Mouse (Mus musculus) thymus, postnatal 25 days (tissue): ENCODE results near the gene Nrl.

Experiments used
- DNase-seq: peaks from one replicate; pipeline ENCODE4 v3.0.0; 2022

The Nrl gene

DNA sequence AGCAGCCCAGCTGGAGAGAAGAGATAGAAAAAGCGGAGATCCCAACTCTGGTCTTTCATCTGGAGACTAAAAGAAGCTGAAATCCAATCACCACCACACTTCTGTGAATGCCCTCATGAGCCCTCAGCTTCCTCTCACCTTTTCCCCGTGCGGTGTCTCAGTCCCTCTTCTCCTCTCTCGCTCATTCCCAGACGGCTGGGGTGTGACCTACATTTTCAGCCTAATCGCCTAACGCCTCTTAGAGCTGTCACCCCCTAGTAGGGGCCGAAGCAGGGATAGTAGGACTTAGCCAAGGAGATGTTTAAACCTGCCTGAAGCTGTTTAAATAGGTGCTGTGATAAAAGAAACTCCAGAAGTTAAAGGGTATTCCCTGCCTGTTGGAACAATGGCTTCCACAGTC is at the start of gene Nrl:
TSS of gene Nrl (minus strand) at position 197 of the 400 bp plus-strand sequence.
- no peak for DNase-seq

DNA sequence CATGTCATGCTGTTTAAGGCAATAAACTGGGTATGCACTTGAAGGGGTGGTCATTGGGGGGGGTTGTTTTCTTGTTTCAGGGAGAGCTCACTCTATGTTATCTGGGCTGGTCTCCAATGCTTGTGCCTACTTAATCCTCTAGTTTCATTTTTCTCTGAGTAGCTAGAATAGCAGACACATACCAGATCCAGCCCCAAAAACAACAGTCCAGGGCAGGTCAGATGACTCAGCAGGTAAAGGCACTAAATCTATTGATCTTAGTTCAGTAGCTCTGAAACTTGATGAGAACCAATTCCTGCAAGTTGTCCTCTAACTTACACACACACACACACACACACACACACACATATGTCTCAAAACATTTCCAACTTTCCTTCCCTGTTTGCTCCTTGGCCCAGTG is 47.0 kb upstream of the Nrl start:
- no peak for DNase-seq

DNA sequence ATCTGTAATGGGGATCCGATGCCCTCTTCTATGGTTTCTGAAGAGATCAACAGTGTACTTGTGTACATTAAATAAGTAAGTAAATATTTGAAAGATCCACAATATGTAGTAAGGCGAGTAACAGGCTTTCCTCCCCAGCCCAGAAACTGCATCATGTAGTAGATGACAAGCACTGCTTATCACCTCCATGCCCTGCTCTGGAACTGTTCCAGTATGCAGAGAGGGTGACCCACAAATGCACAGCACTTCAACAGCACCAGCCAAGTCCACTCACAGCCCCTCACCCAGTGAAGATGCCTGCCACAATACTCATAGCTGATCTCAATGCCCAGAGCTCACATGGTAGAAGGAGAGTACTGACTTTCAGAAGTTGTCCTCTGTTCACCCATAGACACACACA is 45.8 kb upstream of the Nrl start:
- no peak for DNase-seq

DNA sequence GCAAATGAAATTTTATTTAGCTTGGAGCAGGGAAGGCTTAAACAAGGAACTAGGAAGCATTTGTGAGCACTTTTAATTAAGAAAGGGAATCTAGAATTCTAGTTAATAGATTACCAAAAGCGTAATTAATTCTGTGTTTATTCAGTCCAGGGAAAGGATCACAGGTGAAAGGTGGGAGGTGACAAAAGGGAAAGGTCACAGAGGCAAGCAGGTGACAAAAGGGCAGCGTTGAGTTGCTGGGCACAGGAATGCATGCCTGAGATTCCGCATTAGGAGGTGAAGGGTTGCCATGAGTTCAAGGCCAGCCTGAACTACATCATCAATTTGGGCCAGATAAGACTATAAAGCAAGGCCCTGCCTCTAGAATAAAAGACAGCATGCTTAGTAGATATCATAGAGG is 42.7 kb upstream of the Nrl start:
- DNase-seq: no peak

DNA sequence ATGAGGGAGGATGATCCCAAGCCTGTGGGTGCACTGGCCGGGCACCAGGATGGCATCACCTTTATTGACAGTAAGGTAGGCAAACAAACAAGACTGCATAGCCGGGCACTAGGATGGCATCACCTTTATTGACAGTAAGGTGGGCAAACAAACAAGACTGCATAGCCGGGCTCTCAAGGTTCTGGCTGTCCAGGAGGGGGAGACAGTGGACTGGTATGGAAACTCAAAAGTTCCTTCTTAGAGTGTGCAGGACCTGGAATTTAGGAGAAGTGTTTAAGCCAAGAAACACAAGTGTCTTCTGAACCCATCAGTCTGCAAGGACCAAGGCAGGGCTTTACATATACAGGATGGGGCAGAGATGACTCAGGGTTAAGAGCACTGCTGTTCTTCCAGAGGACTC is 41.0 kb upstream of the Nrl start:
- no peak for DNase-seq

DNA sequence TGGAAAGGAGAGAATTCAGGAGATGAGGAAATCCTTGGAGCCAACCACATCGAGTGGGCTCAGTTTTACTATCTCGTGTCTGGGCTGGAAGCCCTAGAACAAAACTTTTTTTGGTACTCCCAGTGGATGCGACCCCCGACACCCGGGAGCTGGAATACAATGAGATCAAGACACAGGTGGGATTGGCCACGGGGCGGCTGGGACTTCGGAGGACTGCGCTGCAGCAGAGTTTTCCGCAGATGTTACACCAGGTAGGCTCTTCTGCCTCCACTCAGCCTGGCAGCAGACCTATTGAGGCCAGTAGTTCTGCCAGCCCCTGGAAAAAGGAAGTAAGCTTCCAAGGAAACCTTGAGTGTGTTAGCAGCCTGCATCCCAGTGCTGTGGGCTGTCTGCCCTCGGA is 38.5 kb upstream of the Nrl start:
- DNase-seq: no peak

DNA sequence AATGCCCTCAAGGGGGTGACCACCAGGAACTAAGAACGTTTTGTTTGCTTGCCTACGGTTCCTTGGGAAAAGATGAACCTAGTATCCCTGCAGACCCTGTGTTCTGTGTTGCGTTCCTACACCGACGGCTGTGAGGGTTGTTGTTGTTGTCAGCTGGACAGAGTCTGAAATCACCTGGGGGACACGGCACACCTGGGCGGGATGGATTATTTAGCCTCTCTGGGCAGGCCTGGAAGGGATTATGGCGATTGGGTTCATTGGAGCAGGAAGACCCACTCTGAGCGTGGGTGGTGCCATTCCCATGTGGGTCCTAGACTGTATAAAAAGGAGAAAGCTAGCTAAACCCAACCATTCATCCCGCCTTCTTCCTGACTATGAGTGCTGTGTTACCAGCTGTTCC is 37.1 kb upstream of the Nrl start:
- DNase-seq: no peak

DNA sequence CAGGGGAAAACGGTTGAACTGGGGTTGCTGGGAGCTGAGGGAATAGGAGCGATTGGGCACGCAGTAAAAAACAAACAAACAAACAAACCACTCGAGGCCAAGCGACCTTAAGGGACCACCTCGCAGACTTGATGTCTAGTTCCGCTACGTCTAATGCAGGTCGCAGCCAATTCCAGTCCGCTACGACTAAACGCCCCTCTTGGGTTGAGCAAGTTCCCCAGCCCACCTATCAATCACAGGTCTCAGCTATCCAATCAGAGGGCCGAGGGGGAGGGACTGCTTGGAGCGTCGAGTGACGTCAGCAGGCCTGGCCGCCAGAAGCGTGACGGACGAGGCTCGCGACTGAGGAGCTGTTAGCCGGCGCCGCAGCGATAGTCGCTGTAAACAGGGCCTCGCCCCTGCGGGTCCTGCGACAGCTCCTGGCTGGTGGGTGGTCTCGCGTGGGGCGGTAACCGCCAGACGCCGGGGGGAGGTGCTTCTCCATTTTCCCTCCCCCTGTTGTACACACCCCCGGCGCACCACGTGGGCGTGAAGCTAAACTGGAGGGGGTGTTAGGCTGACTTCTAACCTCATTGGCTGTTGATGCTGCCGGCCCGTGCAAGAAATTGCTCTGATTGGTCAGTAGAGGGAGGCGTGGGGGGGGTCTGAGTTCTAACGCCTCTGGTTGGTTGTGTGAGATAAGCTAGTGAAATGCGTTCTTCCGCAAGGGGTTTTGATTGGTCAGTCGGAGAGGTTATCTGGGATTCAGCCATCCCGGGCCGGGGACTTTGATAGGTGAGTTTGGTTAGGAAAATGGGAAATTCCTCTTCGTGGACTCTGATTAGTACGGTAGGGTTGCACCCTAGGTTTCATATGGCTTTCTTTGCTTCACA is 35.7 kb upstream of the Nrl start, which contains the start of gene A730061H03Rik:
TSS of gene A730061H03Rik (minus strand) at position 205 of the 872 bp plus-strand sequence.
- peak; percentile 97 for DNase-seq

DNA sequence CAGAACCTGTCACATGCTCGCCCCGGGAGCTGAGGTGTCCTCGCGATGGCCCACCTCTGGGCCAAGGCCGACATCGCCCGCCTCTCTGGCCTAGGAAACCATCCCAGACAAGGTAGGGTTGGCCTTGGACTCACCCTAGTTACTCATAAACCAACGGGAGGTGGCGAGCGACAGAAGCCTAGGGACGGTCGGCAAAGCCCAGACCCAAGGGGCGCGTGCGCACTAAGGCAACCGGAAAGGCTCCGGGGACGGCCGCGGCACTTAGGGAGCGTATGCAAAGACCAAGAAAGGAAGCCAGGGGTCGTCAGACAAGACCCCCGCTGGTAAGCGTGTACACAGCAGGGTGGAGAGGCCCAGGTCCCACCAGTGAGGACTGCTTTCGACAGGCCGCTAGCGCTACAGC is 35.0 kb upstream of the Nrl start, which contains the start of gene Dcaf11:
TSS of gene Dcaf11 (plus strand) at position 208 of the 403 bp plus-strand sequence.
- DNase-seq: peak; percentile 88

DNA sequence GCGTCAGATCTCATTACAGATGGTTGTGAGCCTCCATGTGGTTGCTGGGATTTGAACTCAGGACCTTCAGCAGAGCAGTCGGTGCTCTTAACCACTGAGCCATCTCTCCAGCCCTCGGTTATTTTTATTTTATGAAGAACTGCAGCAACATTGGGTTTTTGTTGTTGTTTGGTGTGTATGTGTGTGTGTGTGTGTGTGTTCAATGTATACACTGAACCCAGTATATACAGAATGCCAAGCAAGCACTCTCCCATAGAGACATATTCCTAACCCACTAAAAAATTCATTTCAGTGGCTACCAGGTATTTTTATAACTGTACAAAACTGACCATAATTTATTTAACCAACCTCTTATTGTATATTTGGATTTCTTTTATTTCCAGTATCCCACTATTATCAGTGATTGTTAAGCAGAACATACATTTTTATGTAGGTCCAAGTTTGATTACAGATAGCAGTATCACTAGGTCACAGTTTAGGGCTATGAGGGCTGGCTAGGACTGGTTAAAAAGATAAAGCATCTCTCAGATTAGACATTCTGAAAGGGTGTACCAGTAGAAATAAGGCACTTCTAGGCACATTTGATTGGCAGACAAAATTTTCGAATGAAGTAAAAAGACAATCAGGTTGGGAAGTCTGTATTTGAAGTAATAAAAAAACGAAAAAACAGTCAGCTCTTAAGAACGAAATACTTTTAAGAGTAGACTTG is 34.1 kb upstream of the Nrl start:
- DNase-seq: no peak

DNA sequence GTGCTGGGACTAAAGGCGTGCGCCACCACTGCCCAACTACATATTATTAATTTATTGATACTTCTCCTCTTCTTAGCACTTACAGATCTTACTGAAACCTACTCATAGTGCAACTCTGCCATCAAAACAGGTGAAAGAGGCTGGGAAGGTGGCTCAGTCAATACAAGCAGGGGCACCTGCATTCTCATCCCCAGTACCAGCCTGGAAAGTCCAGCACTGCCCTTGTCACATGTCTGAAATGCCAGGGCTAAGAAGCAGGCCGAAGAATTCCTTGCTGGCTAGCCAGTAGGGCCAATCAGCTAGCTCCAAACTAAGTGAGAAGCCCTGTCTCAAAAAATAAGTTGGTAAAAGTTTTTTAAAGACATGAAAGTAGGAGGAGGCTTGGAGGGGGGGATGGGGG is 32.8 kb upstream of the Nrl start:
- no peak for DNase-seq

DNA sequence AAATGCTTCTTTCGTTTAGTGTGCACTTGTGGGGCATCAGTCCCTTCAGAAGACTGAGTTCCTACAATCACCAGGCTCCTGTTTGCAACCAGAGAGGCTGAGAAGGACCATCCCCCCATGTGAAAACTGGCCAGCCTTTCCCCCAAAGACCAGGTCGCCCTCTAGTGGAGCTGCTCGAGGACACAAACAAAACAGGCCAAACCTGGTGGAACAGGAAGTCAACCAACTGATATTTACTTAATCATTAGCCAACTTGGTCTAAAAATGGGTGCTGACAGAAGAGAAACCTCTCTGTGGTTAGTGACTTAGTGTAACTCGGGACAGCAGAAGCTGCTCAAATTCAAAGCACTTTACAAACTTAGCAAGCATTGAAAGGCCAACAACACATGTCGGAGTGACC is 32.2 kb upstream of the Nrl start:
- peak; percentile 63 for DNase-seq

DNA sequence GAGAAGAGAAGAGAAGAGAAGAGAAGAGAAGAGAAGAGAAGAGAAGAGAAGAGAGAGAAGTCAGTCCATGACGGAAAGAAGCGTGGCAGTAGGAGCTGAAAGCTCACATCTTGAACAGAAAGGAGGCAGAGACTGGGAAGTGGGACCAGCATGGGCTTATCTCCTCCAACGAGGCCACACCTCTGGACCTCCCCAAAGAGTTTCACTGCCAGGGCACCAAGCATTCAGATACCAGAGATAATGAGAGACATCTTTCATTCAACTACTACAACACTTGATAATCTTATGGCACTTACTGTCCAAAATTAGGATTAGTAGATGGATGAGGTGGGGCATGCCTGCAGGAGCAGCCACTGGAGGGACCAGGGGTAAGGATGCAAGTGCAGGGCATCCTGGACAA is 31.0 kb upstream of the Nrl start:
- DNase-seq: no peak

DNA sequence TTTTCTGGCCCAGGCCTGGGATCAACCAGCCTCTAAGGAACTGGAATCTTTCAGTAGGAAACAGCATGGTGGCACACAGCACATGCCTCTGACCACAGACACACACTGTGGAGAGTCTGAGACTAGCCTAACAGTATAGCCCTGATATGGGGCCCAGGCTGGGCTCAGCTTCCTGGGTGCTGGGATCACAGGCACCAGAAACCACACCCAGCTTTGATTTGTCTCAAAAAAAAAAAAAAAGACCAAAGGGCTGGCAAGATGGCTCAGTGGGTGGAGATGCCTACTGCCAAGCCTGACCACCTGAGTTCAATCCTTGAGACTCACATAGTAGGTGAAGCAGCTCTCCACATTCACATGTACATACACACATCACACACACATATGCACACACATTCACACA is 29.9 kb upstream of the Nrl start:
- DNase-seq: no peak

DNA sequence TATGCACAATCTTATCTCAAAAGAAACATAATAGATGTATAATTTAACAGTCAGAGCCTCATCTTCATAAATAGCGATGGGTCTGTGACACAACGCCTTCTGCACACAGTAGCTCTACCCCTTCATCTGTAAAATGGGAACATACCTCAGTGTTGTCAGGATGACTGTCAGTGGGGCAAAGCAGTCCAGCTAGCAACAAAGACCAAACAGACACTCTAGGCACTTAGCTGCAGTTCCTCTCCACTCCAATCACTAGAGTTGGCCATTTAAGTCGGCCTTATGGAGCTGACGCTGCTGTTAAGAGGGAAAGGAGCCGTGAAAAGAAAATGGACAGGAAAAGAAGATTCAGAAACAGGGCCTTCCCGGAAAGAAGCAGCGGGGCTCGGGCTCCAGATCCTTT is 27.0 kb upstream of the Nrl start:
- DNase-seq: no peak

DNA sequence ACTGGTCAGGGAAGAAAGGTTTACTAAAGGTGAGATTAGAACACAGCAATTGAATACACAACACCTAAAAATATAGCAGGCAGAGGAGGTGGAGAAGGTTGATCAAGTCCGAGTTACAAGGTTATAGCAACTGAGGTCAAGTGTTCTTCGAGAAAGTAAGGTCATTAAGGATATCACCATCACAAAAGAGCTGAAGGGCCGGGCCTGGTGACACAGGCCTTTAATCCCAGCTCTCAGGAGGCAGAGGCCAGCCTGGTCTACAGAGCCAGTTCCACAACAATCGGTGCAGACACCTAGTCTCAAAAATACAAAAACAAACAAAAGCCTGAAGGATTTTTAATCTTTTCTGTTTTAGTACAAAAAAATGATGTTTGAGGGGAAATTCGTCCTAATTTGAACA is 26.6 kb upstream of the Nrl start:
- no peak for DNase-seq

DNA sequence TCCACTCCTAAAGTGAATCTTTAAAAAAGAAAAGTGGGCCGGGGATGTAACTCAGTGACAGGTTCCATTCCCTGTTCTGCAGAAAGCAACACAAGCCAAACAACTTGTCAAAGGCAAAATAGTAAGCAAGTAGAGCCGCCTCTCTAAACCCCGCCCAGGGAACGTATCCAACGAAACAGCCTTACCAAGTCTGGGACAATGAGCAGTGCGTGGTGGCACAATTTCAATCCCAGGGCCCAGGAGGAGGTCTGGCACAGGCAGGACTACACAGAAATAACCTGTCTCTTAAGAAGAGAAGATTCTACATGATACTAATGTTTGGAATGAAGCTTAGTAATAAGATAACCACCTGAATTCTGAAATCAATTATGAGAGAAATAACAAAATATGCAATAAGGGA is 25.4 kb upstream of the Nrl start:
- no peak for DNase-seq

DNA sequence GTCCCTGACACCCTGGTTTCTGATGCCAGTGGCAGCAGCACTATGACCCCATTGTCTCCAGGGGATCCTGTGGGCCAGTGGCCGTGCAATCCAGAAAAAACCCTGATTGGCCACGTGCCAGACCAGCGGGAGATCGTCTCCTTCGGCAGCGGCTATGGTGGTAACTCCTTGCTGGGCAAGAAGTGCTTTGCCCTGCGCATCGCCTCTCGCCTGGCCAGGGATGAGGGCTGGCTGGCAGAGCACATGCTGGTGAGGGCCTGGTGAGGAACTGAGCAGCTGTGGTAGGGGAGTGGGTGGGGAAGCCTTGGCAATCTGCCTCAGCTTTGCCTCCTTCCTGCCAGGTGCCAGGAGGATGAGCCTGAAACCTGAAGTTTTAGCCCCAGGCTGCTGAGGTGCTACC is 19.6 kb upstream of the Nrl start:
- no peak for DNase-seq

DNA sequence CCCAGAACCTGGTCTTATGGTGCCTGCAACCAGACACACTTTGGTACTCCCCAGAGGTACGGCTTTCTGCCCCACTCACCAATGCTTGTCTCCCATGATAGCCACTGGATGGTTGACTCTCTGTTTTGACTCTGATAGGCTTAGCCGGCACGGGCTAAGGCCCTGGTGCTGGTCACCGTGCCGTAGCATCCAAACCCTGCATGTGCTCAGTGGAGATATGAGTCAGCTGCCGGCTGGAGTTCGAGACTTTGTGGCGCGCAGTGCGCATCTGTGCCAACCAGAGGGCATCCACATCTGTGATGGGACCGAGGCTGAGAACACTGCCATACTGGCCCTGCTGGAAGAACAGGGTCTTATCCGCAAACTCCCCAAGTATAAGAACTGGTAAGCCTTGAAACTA is 17.5 kb upstream of the Nrl start:
- DNase-seq: no peak

DNA sequence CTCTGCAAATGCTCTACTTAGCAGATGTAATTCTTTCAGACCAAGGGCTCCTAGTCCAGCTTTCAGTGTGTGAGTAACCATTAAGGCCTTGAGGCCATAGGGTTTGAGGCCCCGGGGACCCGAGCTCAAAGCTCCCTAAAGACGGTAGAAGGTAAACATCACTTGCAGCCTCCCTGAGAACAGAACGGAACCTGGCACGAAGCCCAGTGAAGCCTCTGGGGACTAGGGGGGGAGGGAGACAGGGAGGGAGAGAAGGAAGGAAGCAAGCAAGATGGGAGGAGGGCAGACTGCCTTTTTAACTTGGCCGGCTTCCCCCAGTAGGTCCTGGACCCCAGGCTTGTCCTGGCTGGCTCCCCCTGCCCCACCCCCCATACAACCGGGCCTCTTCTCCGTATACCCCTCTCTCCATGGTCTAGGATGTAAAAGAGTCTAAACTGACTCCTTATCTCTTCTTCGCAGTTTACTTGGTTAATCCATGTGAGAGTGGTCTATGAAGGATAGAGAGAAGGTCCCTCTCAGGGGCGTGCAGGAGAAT is 16.1 kb upstream of the Nrl start:
- DNase-seq: peak; percentile 45

DNA sequence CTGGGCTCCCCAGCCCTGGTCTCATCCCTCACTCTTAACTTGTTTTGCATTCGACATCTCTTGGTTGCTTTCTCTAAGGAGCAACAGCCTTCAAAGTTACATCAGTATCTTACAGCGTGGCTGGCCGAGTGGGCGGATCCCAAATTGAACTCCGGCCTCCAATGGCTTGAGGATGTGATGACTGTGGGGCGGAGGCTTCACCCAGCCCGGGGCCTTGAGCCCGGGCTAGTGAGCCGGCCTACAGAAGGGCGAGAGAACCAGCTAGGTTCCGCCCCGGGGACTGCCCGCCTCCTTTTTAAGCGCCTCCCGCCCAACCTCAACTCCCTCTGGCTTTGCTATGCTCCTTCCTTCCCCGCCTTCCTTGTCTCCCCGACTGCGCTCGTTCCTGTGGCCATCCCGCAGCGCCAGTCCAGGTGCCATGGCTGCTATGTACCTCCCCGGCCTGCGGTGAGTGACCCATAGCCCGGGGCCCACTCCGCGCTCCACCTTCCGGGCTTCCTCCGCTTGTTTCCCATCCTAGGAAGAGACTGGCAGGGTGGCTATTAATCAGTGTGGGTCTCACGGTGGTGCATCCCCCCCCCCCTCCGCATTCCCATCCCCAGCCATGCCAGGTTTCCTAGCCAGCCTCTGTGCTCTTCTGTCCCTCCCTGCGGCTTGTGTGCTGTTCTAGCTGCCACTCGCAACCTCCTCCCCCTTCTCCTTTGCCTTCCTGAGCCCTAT is 15.4 kb upstream of the Nrl start, which contains the start of gene Pck2:
TSS of gene Pck2 (plus strand) at position 200 of the 720 bp plus-strand sequence.
- peak; percentile 38 for DNase-seq

DNA sequence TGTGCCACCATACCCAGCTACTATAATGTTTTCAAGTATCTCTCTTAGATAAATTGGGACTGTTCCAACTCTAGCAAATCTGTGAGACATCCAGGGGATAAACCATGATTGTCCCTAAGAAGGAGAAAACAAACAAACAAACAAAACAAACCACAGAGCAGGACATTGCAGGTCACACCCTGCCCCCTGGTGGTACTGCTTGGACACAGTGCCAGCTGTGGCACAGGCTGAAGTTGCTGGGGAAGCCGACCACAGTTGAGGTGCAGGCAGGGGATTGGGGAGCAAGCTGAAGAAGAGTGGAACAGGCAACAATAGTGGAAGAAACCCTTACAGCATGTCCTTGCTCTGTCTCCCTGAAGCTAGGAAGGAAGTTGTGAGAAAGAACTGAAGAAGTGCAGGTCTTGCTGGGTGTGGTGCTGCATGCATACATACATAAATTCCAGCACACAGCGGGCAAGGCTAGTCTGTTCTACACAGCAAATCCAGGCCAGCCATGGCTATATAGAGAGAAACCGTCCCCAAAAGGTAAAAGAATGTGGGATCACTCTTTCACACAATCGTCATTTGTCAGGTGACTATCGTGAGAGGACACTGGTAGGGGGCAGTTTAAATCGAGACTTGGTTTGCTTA is 11.4 kb upstream of the Nrl start:
- peak; percentile 41 for DNase-seq

DNA sequence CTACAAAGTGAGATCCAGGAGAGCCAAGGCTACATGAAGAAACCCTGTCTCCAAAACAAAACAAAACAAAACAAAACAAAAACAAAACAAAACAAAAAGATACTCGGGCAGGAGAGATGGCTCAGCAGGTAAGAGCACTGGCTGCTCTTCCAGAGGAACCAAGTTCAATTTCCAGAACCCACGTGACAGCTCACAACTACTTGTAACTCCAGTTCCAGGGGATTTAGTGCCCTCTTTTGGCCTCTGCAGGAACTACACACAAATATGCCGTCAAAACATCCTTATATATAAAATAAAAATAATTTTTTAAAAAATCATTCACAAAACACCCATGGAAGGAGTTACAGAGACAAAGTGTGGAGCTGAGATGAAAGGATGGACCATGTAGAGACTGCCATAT is 3.2 kb upstream of the Nrl start:
- peak; percentile 30 for DNase-seq
